Mouse (Mus musculus): ENCODE measurements around the gene Iba57. TPM values are rescaled to one million over a fixed set of nuclear protein-coding genes. Genes with fewer than 3 reads are reported as not detected.

Iba57 gene
- polyA plus RNA-seq, 1 experiment from 2014 or later = 7.5 TPM

DNA sequence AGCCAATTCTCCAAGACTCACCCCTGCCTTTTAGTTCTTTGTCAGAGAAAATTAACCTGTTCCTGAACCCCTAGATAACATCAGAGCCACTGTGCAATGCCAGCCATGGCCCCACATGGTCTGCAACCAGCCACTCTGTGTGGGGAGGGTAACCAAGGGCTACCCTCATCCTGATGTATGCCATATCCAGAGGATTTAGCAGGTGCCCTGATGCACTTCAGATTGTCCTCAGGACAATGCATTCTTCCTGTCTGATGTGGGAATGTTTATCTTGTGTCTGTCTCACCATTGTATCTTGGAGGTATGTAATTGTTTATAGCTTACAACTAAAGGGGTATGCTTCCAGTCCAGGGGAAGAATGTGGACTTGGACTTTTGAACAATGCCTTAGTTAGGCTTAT lies 32.7 kb upstream of the Iba57 start:
- ATAC-seq (ENCODE audit: low FRiP score, low read depth) = no peak
- Histone ChIP-seq H3K9me3 (no peaks in the 10 kb centered on the region), H3K27ac (replicated peaks) (no peak overlapping the region), H3K27me3 (no peaks in the 10 kb centered on the region), H3K4me3 (no peak overlapping the region), H3K9ac (no peak overlapping the region), H3K36me3 (no peaks in the 10 kb centered on the region), H3K4me2 (no peak overlapping the region), H3K4me1 (replicated peaks) (peaks cover 6% of the 10 kb centered on the region)

DNA sequence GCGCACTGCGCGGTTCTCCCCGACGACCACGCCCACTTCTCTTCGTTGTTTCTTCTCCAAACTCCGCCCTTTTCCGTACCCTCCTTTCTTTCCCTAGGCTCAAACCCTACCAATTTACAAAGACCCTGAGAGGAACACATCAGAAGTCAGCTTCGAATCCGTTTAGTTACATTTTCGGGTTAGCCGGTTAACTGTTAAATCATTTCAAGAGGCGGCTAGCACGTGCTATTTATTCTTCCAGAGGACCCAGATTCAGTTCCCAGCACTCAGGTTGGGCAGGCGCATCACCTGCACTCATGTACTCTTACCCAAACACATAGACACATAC lies 28.5 kb upstream of the Iba57 start, which contains the start of gene Guk1:
TSS of gene Guk1 (minus strand) at position 154 of the 328 bp plus-strand sequence.
- 6% methylated on average over 16 of the region's 16 CpGs for WGBS
- peak within 1 kb of the TSS; percentile 61 for H3K4me3 ChIP-seq

DNA sequence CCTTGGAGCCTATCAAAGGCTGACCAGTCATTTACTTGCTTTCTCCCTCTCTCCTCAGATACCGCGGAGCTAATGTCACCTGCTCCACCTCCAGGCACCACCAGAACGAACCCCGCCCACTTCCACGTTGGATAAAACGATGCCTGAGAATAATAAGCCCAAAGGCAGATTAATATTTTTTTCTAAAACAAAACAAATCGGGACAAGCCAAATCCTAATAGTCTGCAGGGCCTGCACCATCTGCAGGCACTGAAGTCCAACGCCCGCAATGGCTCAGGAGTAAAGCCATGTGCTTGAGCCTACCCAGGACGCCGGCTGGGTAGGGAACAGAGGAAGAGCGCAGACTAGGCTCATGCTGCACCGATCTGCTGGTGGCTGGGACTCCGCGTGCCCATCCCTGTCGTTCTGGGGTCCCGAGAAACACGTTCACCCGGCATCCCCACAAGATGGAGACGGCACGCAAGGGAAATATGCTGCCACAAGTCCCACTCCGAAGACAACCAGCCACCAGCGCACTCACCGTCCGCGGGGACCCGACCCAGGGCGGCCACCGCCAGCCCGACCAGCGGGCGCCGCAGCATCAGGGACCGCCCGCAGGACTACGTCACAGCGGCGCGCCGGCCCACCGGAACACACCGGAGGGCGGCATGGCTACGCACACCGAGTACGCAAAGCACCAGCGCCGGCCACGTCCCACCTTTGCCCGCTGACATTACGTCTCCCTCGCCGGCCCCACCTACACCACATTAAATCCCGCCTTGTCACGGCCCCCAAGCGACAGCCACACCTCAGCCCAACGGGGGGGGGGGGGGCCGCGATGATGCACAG lies 27.9 kb upstream of the Iba57 start:
- peak; percentile 97 for ATAC-seq (ENCODE audit: low FRiP score, low read depth)
- WGBS = under 1% methylated on average over 57 of the region's 59 CpGs
- peak overlapping the region; percentile 64 for H3K4me2 ChIP-seq
- H3K9me3 ChIP-seq = no peaks in the 10 kb centered on the region
- H3K36me3 ChIP-seq = no peaks in the 10 kb centered on the region
- H3K4me1 ChIP-seq (replicated peaks) = peaks cover 27% of the 10 kb centered on the region
- no peaks in the 10 kb centered on the region for H3K27me3 ChIP-seq
- peak overlapping the region; percentile 70 for H3K9ac ChIP-seq
- H3K4me3 ChIP-seq = peak overlapping the region; percentile 61
- peak overlapping the region; percentile 92 for H3K27ac ChIP-seq (replicated peaks)

More for the DNA sequence above, 28.5 kb upstream of the Iba57 start, which contains the start of gene Guk1:
- Histone ChIP-seq H3K9ac (peak within 1 kb of the TSS; percentile 70), H3K4me2 (peak within 1 kb of the TSS; percentile 64), H3K4me1 (replicated peaks) (peaks cover 27% of the 10 kb centered on the region), H3K9me3 (no peaks in the 10 kb centered on the region), H3K36me3 (no peaks in the 10 kb centered on the region), H3K27ac (replicated peaks) (peak within 1 kb of the TSS; percentile 92), H3K27me3 (no peaks in the 10 kb centered on the region)
- ATAC-seq (ENCODE audit: low FRiP score, low read depth) = peak; percentile 6; the same call in 1 of the 2 replicates

DNA sequence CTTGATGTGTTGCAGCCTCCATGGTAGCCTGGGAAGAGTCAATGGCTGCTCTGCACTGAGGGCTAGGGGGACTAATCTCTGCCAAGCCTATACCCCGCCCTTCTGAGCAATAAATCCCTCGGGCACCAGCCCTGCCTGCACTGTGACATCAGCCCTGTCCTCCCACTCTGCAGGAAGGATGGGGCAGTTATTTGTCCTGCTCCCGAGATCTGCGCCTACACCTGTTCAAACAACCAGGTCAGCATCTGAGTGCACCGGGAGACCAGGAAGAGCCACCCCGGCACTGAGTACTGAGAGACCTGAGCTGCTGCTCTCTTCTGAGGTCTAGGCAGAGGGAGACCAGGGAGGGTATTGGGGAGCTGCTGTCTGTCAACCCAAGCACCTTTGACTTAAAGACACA lies 24.2 kb upstream of the Iba57 start:
- no peak for ATAC-seq (ENCODE audit: low FRiP score, low read depth)
- no peak overlapping the region for H3K27ac ChIP-seq (replicated peaks)
- H3K4me3 ChIP-seq = no peak overlapping the region
- H3K4me2 ChIP-seq = no peak overlapping the region
- peaks cover 31% of the 10 kb centered on the region for H3K4me1 ChIP-seq (replicated peaks)
- peaks cover 13% of the 10 kb centered on the region for H3K36me3 ChIP-seq
- 93% methylated on average over 6 of the region's 6 CpGs for WGBS
- H3K9me3 ChIP-seq = no peaks in the 10 kb centered on the region
- H3K9ac ChIP-seq = no peak overlapping the region
- H3K27me3 ChIP-seq = no peaks in the 10 kb centered on the region

GRCm38 (mm10) chr11:59185490-59185889 lies 22.0 kb upstream of the Iba57 start:
- Histone ChIP-seq H3K4me2 (no peak overlapping the region), H3K9ac (no peak overlapping the region), H3K27me3 (no peaks in the 10 kb centered on the region), H3K36me3 (peaks cover 13% of the 10 kb centered on the region), H3K27ac (replicated peaks) (no peak overlapping the region), H3K9me3 (no peaks in the 10 kb centered on the region), H3K4me3 (no peak overlapping the region), H3K4me1 (replicated peaks) (peaks cover 26% of the 10 kb centered on the region)
- WGBS = 84% methylated on average over 5 of the region's 5 CpGs
- ATAC-seq (ENCODE audit: low FRiP score, low read depth) = no peak

DNA sequence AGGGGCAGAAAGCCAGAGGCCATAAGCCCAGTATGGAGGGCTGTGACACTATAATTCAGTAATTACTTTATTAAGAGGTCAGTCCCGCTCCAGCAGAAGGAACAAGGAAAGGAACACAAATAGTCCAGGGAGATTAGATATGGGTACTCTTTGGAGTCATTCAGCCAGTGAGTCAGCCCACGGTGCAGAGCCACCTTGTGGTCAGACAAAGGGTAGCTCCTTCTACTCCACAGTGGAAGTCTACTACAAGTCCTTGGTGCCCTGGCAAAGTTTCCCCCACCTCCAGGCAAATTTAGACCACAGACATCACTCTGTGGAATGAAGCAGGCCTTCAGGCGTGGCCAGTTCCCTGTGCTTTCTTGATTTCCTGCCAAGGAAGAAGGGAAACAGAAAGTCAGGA lies 20.3 kb upstream of the Iba57 start:
- Histone ChIP-seq H3K27me3 (0 out of 2 replicates have a peak, but pooled peaks cover 4% of the 10 kb centered on the region), H3K4me2 (no peak overlapping the region), H3K36me3 (peaks cover 13% of the 10 kb centered on the region), H3K9me3 (no peaks in the 10 kb centered on the region), H3K4me1 (replicated peaks) (peaks cover 10% of the 10 kb centered on the region; the same call in 1 of the 2 replicates), H3K9ac (no peak overlapping the region), H3K4me3 (no peak overlapping the region), H3K27ac (replicated peaks) (no peak overlapping the region)
- ATAC-seq (ENCODE audit: low FRiP score, low read depth) = peak; percentile 43; the same call in 1 of the 2 replicates
- WGBS = 50% methylated on average over 3 of the region's 3 CpGs

DNA sequence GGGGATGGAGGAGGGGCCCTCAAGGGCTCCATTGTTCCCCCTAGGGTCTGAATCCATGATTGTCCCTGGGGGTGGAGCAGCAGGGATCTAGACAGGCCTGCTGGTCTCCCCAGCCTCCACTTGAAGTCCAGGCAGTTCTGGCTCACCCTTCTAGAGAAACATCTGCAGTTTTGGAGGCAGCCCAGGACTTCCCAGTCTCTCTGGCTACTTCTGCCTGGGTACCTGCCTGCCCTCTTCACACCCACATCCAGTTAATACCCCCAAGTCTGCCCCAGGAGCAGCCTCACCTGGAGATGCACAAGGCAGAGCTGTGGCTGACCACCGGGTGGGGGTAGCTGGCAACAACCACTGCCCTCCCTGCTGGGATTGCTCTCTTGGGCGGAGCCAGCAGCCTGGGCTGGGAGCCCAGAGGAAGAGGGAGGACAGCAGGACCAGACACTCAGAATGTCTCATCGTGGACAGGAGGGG lies 19.4 kb upstream of the Iba57 start, which contains the start of gene Gjc2:
TSS of gene Gjc2 (minus strand) at position 350 of the 468 bp plus-strand sequence.
- Histone ChIP-seq H3K4me3 (no peak within 1 kb of the TSS), H3K4me2 (no peak within 1 kb of the TSS), H3K27me3 (peaks cover 12% of the 10 kb centered on the region), H3K9ac (no peak within 1 kb of the TSS), H3K36me3 (peaks cover 13% of the 10 kb centered on the region), H3K9me3 (no peaks in the 10 kb centered on the region), H3K4me1 (replicated peaks) (0 out of 2 replicates have a peak, but pooled peaks cover 4% of the 10 kb centered on the region), H3K27ac (replicated peaks) (no peak within 1 kb of the TSS)
- 52% methylated on average over 3 of the region's 3 CpGs for WGBS
- ATAC-seq (ENCODE audit: low FRiP score, low read depth) = no peak

DNA sequence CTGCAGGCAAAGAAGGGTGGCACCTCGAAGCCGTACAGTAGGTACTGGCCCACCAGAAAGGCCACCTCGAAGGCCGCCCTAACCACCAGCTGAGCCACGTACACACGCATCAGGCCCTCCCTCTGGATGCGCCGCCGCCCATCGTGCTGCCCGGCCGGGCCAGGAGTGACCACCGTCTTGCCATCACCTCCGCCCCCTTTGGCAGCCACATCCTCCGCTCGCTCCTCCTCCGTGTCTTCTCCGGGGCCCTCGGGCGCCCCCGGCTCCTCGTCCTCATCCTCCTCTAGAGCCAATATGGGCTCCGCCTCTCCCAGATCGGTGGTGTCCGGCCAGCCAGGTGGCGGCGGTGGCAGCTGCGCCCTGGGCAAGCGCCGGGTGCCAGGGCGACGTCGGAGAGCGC lies 13.4 kb upstream of the Iba57 start:
- 14% methylated on average over 33 of the region's 34 CpGs for WGBS
- no peak for ATAC-seq (ENCODE audit: low FRiP score, low read depth)
- Histone ChIP-seq H3K9ac (no peak overlapping the region), H3K27me3 (peaks cover 52% of the 10 kb centered on the region), H3K36me3 (no peaks in the 10 kb centered on the region), H3K4me1 (replicated peaks) (peaks cover 7% of the 10 kb centered on the region; the same call in 1 of the 2 replicates), H3K9me3 (no peaks in the 10 kb centered on the region), H3K27ac (replicated peaks) (no peak overlapping the region), H3K4me2 (no peak overlapping the region), H3K4me3 (no peak overlapping the region)

- 4% methylated on average over 43 of the region's 48 CpGs for WGBS
- Histone ChIP-seq H3K9ac (no peak overlapping the region), H3K4me2 (peak overlapping the region; percentile 28; the same call in 1 of the 2 replicates), H3K4me1 (replicated peaks) (peaks cover 7% of the 10 kb centered on the region; the same call in 1 of the 2 replicates), H3K27ac (replicated peaks) (no peak overlapping the region), H3K36me3 (no peaks in the 10 kb centered on the region), H3K9me3 (no peaks in the 10 kb centered on the region), H3K4me3 (no peak overlapping the region), H3K27me3 (peaks cover 52% of the 10 kb centered on the region)
- ATAC-seq (ENCODE audit: low FRiP score, low read depth) = no peak
Observed at GRCm38 (mm10) chr11:59176475-59176874, 12.9 kb upstream of the Iba57 start.

DNA sequence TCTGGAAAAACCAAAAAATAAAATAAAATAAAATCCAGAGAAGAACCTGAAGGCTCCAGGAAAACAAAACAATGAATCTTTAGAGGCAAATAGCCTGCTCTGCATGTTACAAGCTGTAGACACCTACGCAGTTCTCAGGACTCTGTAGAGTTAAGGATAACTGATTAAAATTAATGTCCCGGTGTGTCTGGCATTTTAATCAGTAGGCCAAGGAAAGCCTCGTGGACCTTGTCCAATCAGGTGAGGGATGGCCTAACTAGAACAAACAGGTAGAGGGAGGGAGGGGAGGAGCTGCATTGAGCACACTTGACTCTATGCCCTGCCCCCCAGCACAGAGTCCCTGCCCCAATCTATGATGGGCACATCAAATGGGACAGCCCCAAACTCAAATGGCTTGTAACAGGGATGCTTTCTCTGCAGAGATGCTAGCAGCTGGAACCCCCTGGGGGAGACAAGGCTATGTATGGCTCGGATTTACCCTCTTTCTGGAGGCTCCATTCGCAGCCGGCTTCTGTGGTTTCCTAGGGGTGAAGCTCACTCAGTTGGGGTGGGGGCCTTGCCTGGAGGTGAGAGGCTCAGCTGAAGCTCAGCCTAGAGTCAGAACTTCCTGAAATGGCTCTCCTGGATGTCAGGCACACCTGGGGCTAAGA lies 10.8 kb upstream of the Iba57 start:
- WGBS = 55% methylated on average over 6 of the region's 6 CpGs
- no peaks in the 10 kb centered on the region for H3K9me3 ChIP-seq
- no peak for ATAC-seq (ENCODE audit: low FRiP score, low read depth)

DNA sequence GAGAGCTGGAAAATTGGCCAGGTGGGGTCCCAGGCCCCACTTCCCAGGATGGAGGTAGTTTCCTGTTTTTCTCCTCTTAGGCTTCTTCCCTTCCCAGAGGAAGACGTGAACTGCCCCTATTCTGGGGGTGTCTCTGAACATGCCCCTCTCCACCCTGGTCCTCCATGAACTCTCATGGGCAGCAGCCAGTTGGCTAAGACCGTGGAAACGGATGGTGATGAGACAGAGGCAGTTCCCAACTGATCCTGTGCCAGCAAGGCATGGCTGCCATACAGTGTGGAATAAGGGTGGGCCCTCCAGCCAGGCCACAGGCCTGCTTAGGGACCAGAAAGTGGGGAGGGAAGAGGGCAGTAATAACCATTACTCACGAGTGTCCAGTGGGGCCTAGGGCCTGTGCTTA lies 7.0 kb upstream of the Iba57 start:
- peaks cover 17% of the 10 kb centered on the region for H3K27me3 ChIP-seq
- 63% methylated on average over 4 of the region's 4 CpGs for WGBS
- no peak overlapping the region for H3K9ac ChIP-seq
- no peak overlapping the region for H3K4me2 ChIP-seq
- no peak overlapping the region for H3K4me3 ChIP-seq
- H3K9me3 ChIP-seq = no peaks in the 10 kb centered on the region
- ATAC-seq (ENCODE audit: low FRiP score, low read depth) = no peak
- no peaks in the 10 kb centered on the region for H3K36me3 ChIP-seq
- H3K4me1 ChIP-seq (replicated peaks) = no peaks in the 10 kb centered on the region
- no peak overlapping the region for H3K27ac ChIP-seq (replicated peaks)

More for the DNA sequence above, 10.8 kb upstream of the Iba57 start:
- no peak overlapping the region for H3K9ac ChIP-seq
- H3K4me1 ChIP-seq (replicated peaks) = peaks cover 7% of the 10 kb centered on the region; the same call in 1 of the 2 replicates
- H3K4me3 ChIP-seq = no peak overlapping the region
- H3K36me3 ChIP-seq = no peaks in the 10 kb centered on the region
- H3K27ac ChIP-seq (replicated peaks) = no peak overlapping the region
- H3K27me3 ChIP-seq = peaks cover 48% of the 10 kb centered on the region
- no peak overlapping the region for H3K4me2 ChIP-seq

GRCm38 (mm10) chr11:59169807-59170206 lies 6.3 kb upstream of the Iba57 start:
- Histone ChIP-seq H3K27ac (replicated peaks) (no peak overlapping the region), H3K9me3 (no peaks in the 10 kb centered on the region), H3K4me2 (no peak overlapping the region), H3K4me1 (replicated peaks) (no peaks in the 10 kb centered on the region), H3K9ac (no peak overlapping the region), H3K4me3 (no peak overlapping the region), H3K36me3 (no peaks in the 10 kb centered on the region), H3K27me3 (peaks cover 9% of the 10 kb centered on the region)
- 73% methylated on average over 3 of the region's 3 CpGs for WGBS
- ATAC-seq (ENCODE audit: low FRiP score, low read depth) = no peak

All from hindbrain, embryonic 15.5 days (tissue).